Mouse (Mus musculus) lung, adult 2 months (tissue): ENCODE measurements around the gene 1110032A03Rik. TPM values are rescaled to one million over a fixed set of nuclear protein-coding genes. Genes with fewer than 3 reads are reported as not detected.

Experiments
- DNase-seq: peaks from one replicate; pipeline ENCODE4 v3.0.0; 2022
- H3K4me1 ChIP-seq: fragments of 200-500 bp; 2 replicates; pipeline ENCODE4 v1.6.1; 2011; ENCODE audit warnings: low read length; ENCODE audit not compliant: control insufficient read depth, insufficient read depth
- H3K4me3 ChIP-seq: fragments of 200-500 bp; replicated peaks from 2 replicates; pipeline ENCODE3; 2011; ENCODE audit warnings: low read depth, mild to moderate bottlenecking, control low read depth, low read length; ENCODE audit errors: extremely low read depth
- CTCF ChIP-seq: fragments of 200-500 bp; IDR thresholded peaks from 2 replicates; pipeline ENCODE4 v1.5.1; 2011; ENCODE audit warnings: mild to moderate bottlenecking, low read length, control low read depth; ENCODE audit not compliant: insufficient read depth
- POLR2A ChIP-seq: fragments of 200-500 bp; IDR thresholded peaks from 2 replicates; pipeline ENCODE4 v1.6.1; 2011; ENCODE audit warnings: low read depth, mild to moderate bottlenecking, control low read depth, low read length, borderline replicate concordance; ENCODE audit errors: extremely low read depth
- WGBS: fragments of 180-500 bp; shearing (Covaris S2); methylation state at CpG from one replicate; pipeline ENCODE4 v1.1.7; 2018; 5-methylcytosine and 5-hydroxymethylcytosine counted together
- polyA plus RNA-seq: library from polyadenylated mRNA; depleted of rRNA; stranded (reverse); fragments of >200 nt; gene quantifications from 2 replicates; pipeline ENCODE4 v1.2.3, GENCODE M21; 2012

1110032A03Rik gene
- polyA plus RNA-seq, 1 experiment = 59.7 TPM

- Histone ChIP-seq H3K4me3 (peak within 1 kb of the TSS; percentile 40), H3K4me1 (peaks cover 5% of the 10 kb centered on the region; the same call in 1 of the 2 replicates)
- WGBS = 11% methylated on average over 36 of the region's 36 CpGs
- peak; percentile 96 for DNase-seq
- TF ChIP-seq CTCF (no peak), POLR2A (peak; percentile 3; the same call in 1 of the 2 replicates)
Observed at GRCm38 (mm10) chr9:50738914-50739870, 36.1 kb downstream of the 1110032A03Rik start, which contains the start of gene Dixdc1. Gene Dixdc1 (minus strand): TSS chr9:50739517.

- peak; percentile 41 for DNase-seq
- WGBS = 2% methylated on average over 9 of the region's 9 CpGs
- Histone ChIP-seq H3K4me1 (0 out of 2 replicates have a peak, but pooled peaks cover 2% of the 10 kb centered on the region), H3K4me3 (no peak overlapping the region)
- TF ChIP-seq CTCF = peak; percentile 64
- TF ChIP-seq POLR2A = no peak
Observed at GRCm38 (mm10) chr9:50734989-50735388, 40.3 kb downstream of the 1110032A03Rik start.

GRCm38 (mm10) chr9:50732560-50732959, 42.8 kb downstream of the 1110032A03Rik start:
- WGBS = 42% methylated on average over 4 of the region's 4 CpGs
- H3K4me1 ChIP-seq = peaks cover 3% of the 10 kb centered on the region; the same call in 1 of the 2 replicates
- H3K4me3 ChIP-seq = no peak overlapping the region
- DNase-seq = no peak
- TF ChIP-seq POLR2A (no peak), CTCF (no peak)

GRCm38 (mm10) chr9:50729600-50729999, 45.7 kb downstream of the 1110032A03Rik start:
- Histone ChIP-seq H3K4me3 (no peak overlapping the region), H3K4me1 (peaks cover 3% of the 10 kb centered on the region; the same call in 1 of the 2 replicates)
- TF ChIP-seq POLR2A = no peak
- TF ChIP-seq CTCF = no peak
- no peak for DNase-seq
- WGBS = 31% methylated on average over 4 of the region's 4 CpGs

- H3K4me3 ChIP-seq = peak overlapping the region; percentile 80
- no peak for TF ChIP-seq CTCF
- TF ChIP-seq POLR2A = 0 out of 2 replicates have a peak, but pooled peaks have one; percentile 19
- H3K4me1 ChIP-seq = peaks cover 6% of the 10 kb centered on the region
- peak; percentile 49 for DNase-seq
- 0% methylated on average over 45 of the region's 45 CpGs for WGBS
Observed at GRCm38 (mm10) chr9:50727925-50728651, 47.2 kb downstream of the 1110032A03Rik start.

- 18% methylated on average over 30 of the region's 30 CpGs for WGBS
- H3K4me3 ChIP-seq = peak overlapping the region; percentile 80
- no peak for DNase-seq
- peaks cover 8% of the 10 kb centered on the region for H3K4me1 ChIP-seq
- no peak for TF ChIP-seq CTCF
- no peak for TF ChIP-seq POLR2A
Observed at GRCm38 (mm10) chr9:50727171-50727924, 48.0 kb downstream of the 1110032A03Rik start.

- no peak for DNase-seq
- TF ChIP-seq CTCF (no peak), POLR2A (no peak)
- WGBS = 62% methylated on average over 8 of the region's 8 CpGs
- Histone ChIP-seq H3K4me1 (peaks cover 8% of the 10 kb centered on the region), H3K4me3 (no peak overlapping the region)
Observed at GRCm38 (mm10) chr9:50725921-50726590, 49.3 kb downstream of the 1110032A03Rik start.

- Histone ChIP-seq H3K4me1 (peaks cover 8% of the 10 kb centered on the region), H3K4me3 (no peak overlapping the region)
- WGBS = 60% methylated on average over 3 of the region's 3 CpGs
- TF ChIP-seq CTCF = no peak
- no peak for TF ChIP-seq POLR2A
- DNase-seq = no peak
Observed at GRCm38 (mm10) chr9:50724661-50725330, 50.5 kb downstream of the 1110032A03Rik start.
